In genomic region chr2:120849449-120850423, GRCm38 (mm10) we compare ENCODE assay signal across 7 mouse cellular contexts. TPM values are rescaled to one million over a fixed set of nuclear protein-coding genes. Genes with fewer than 3 reads are reported as not detected.
DNase-seq lines count a peak whose midpoint lies in the region; ATAC-seq and TF ChIP-seq lines count a peak whose summit lies in the region.

Cdan1 (minus strand) TSS chr2:120850128.

- H3K4me2 ChIP-seq in forebrain, embryonic 11.5 days (ENCODE audit: low read depth, low read length, severe bottlenecking), result peak within 1 kb of the TSS; percentile 61

- POLR2A ChIA-PET in Patski (lab: Charles Lee), result interaction anchor here (0.6 to 1.4 kb wide), 3 partner anchors 9 to 341 kb away, joined by 3 to 4 read pairs (median 3); no protein-coding TSS in a partner anchor

- no peak for DNase-seq in Patski (ENCODE audit: low read depth, low spot score)
- DNase-seq in brain, embryonic 14.5 days (ENCODE audit: low read depth), result peak; percentile 64
- DNase-seq in forebrain, embryonic 11.5 days (ENCODE audit: low spot score), result peak; percentile 84
- DNase-seq in left cerebral cortex, postnatal 25 days (ENCODE audit: low spot score in 2 of 2), result peak; percentile 47 to 56
- DNase-seq in mesoderm, embryonic 11.5 days (ENCODE audit: low read depth, low spot score), result peak; percentile 62
- DNase-seq in skeletal muscle tissue, adult 2 months (ENCODE audit: low read depth, low spot score), result peak; percentile 10

- H3K4me1 ChIP-seq in forebrain, embryonic 11.5 days (replicated peaks; ENCODE audit: control insufficient read depth, insufficient read depth, low read length), result no peaks in the 10 kb centered on the region

- ATAC-seq in Patski, result peak; percentile 24
- ATAC-seq in forebrain, embryonic 11.5 days (replicated peaks; ENCODE audit: low FRiP score), result peak; percentile 70
- 0 out of 4 replicates have a peak, but pooled peaks of 1 of the 2 experiments have one; percentile 5 for ATAC-seq in hematopoietic stem cell, adult 5-6 weeks (replicated peaks in 1 of 2; ENCODE audit: insufficient read depth in 1 of 2, low FRiP score in 2 of 2, low TSS enrichment in 1 of 2, low read depth in 1 of 2, poor library complexity in 2 of 2, severe bottlenecking in 2 of 2)

- under 1% methylated on average over 53 of the region's 71 CpGs for WGBS in forebrain, embryonic 11.5 days

- H3K9me3 ChIP-seq in forebrain, embryonic 11.5 days (ENCODE audit: control insufficient read depth, low read length), result no peaks in the 10 kb centered on the region

- H3K27ac ChIP-seq in forebrain, embryonic 11.5 days (ENCODE audit: low read depth, low read length), result 0 out of 2 replicates have a peak within 1 kb of the TSS, but pooled peaks have one; percentile 57

- H3K9ac ChIP-seq in forebrain, embryonic 11.5 days (ENCODE audit: low read length), result peak within 1 kb of the TSS; percentile 72

- H3K36me3 ChIP-seq in forebrain, embryonic 11.5 days (ENCODE audit: control insufficient read depth, insufficient read depth, low read length), result no peaks in the 10 kb centered on the region

- no peak for TF ChIP-seq CTCF in Patski (IDR thresholded peaks at IDR 0.05)
- no peak for TF ChIP-seq CTCF in brain, embryonic 14.5 days (IDR thresholded peaks at IDR 0.05; ENCODE audit: borderline replicate concordance, extremely low read depth, insufficient read depth, insufficient read length)

- CTCF ChIA-PET in Patski (lab: Charles Lee), result interaction anchor here (1.3 kb wide), 1 partner anchor 17 kb away, joined by 3 read pairs; no protein-coding TSS in a partner anchor

- no peaks in the 10 kb centered on the region for H3K27me3 ChIP-seq in Patski
- H3K27me3 ChIP-seq in forebrain, embryonic 11.5 days (ENCODE audit: control insufficient read depth, insufficient read depth, low read length), result no peaks in the 10 kb centered on the region

- in situ Hi-C loops in Patski (cut with MboI; ENCODE audit: low pct_unique_long_range_greater_than_20kb), result no loop called here

- peak within 1 kb of the TSS; percentile 72 for H3K4me3 ChIP-seq in forebrain, embryonic 11.5 days (ENCODE audit: low read depth, low read length)

- TF ChIP-seq POLR2A in brain, embryonic 14.5 days (IDR thresholded peaks at IDR 0.05; ENCODE audit: borderline replicate concordance, extremely low read depth, insufficient read depth, insufficient read length, poor library complexity, severe bottlenecking), result peak; percentile 83

- intact Hi-C loops in left cerebral cortex, postnatal 25 days (cut with DNase I), result loop anchor here (2.0 kb wide), 1 partner anchor 119 kb away; no protein-coding TSS in a partner anchor

RNA-seq across cellular contexts. Expression of gene Cdan1, which starts in this region (rescaled TPM):
- polyA plus RNA-seq in Patski (2021), result 14.0 TPM
- 32.9 and 37.8 TPM in 2 replicates for polyA plus RNA-seq in brain, embryonic 14.5 days (2012; rRNA removed)
- polyA plus RNA-seq in forebrain, embryonic 11.5 days (2014; fragmentation: Nextera tagmentation; extraction: Ambion mirVana), result 7.8 and 11.9 TPM in 2 replicates
- 18.5 and 20.7 TPM in 2 replicates for total RNA-seq in hematopoietic stem cell, adult 5-6 weeks (2017)
- total RNA-seq in left cerebral cortex, postnatal 25 days (2021), result 10 to 100 TPM; 24.1 to 26.6 TPM
